Mouse (Mus musculus) liver, embryonic 11.5 days (tissue): Measurements from ENCODE around the gene Srrm1. TPM values are rescaled to one million over a fixed set of nuclear protein-coding genes. Genes with fewer than 3 reads are reported as not detected.

ENCODE experiments used
- ATAC-seq: fragments of 200-750 bp; cut with Nextera tagmentation; replicated peaks from 2 replicates; pipeline ENCODE4 v1.8.0; 2017; ENCODE audit warnings: moderate number of reproducible peaks, mild to moderate bottlenecking, moderate TSS enrichment, moderate library complexity; ENCODE audit not compliant: low FRiP score
- DNase-seq: peaks from one replicate; pipeline ENCODE4 v3.0.0-alpha.2; 2017; ENCODE audit warnings: low spot score
- H3K27ac ChIP-seq: fragments of 300-500 bp; sonication (generic); 2 replicates; pipeline ENCODE4 v1.5.1; 2014; ENCODE audit warnings: mild to moderate bottlenecking, low read depth, low read length, control low read depth
- H3K27me3 ChIP-seq: fragments of 300-500 bp; sonication (generic); replicated peaks from 2 replicates; pipeline ENCODE4 v1.6.1; 2014; ENCODE audit warnings: low read length, mixed read lengths; ENCODE audit not compliant: control insufficient read depth, insufficient read depth
- H3K36me3 ChIP-seq: fragments of 300-500 bp; sonication (generic); 2 replicates; pipeline ENCODE4 v1.6.1; 2014; ENCODE audit warnings: mild to moderate bottlenecking, low read length, moderate library complexity, mixed read lengths; ENCODE audit not compliant: control insufficient read depth, insufficient read depth
- H3K4me1 ChIP-seq: fragments of 300-500 bp; sonication (generic); replicated peaks from 2 replicates; pipeline ENCODE4 v1.6.1; 2014; ENCODE audit warnings: low read length, mixed read lengths; ENCODE audit not compliant: control insufficient read depth, insufficient read depth
- H3K4me2 ChIP-seq: fragments of 300-500 bp; sonication (generic); 2 replicates; pipeline ENCODE4 v1.6.1; 2014; ENCODE audit warnings: mild to moderate bottlenecking, control low read depth, moderate library complexity
- H3K4me3 ChIP-seq: fragments of 300-500 bp; sonication (generic); 2 replicates; pipeline ENCODE4 v1.5.1; 2014; ENCODE audit warnings: low read depth, low read length, control low read depth
- H3K9ac ChIP-seq: fragments of 300-500 bp; sonication (generic); 2 replicates; pipeline ENCODE4 v1.6.1; 2014; ENCODE audit warnings: low read depth, low read length, control low read depth
- H3K9me3 ChIP-seq: fragments of 300-500 bp; sonication (generic); 2 replicates; pipeline ENCODE4 v1.6.1; 2016; ENCODE audit warnings: low read length, inconsistent platforms, mixed read lengths; ENCODE audit not compliant: control insufficient read depth
- WGBS: fragments of 180-500 bp; shearing (Covaris S2); extraction: QIAGEN DNeasy Blood & Tissue Kit; methylation state at CpG from one replicate; pipeline ENCODE4 v1.1.7; 2014; 5-methylcytosine and 5-hydroxymethylcytosine counted together
- polyA plus RNA-seq: library from polyadenylated mRNA; unstranded; fragments of >200 nt; fragmentation: Nextera tagmentation; extraction: Ambion mirVana; gene quantifications from 2 replicates; pipeline ENCODE4 v1.2.1, GENCODE M21; 2014

Srrm1 gene
- polyA plus RNA-seq, 1 experiment from 2014 or later: 195 TPM

GRCm38 (mm10) chr4:135313761-135314241 lies 39.3 kb downstream of the Srrm1 start:
- ATAC-seq (peak; percentile 12; the same call in 1 of the 2 replicates), DNase-seq (no peak)
- Histone ChIP-seq H3K9ac (peak overlapping the region; percentile 64), H3K9me3 (no peaks in the 10 kb centered on the region), H3K27me3 (no peaks in the 10 kb centered on the region), H3K36me3 (peaks cover 22% of the 10 kb centered on the region), H3K4me2 (peak overlapping the region; percentile 67), H3K4me3 (peak overlapping the region; percentile 29), H3K27ac (peak overlapping the region; percentile 93), H3K4me1 (peaks cover 29% of the 10 kb centered on the region)
- WGBS: 45% methylated on average over 9 of the region's 9 CpGs

GRCm38 (mm10) chr4:135313111-135313691 lies 39.9 kb downstream of the Srrm1 start:
- peak overlapping the region; percentile 67 for H3K4me2 ChIP-seq
- 20% methylated on average over 17 of the region's 17 CpGs for WGBS
- H3K36me3 ChIP-seq: peaks cover 19% of the 10 kb centered on the region
- peak overlapping the region; percentile 29 for H3K4me3 ChIP-seq
- peak overlapping the region; percentile 64 for H3K9ac ChIP-seq
- peak; percentile 75 for ATAC-seq
- no peaks in the 10 kb centered on the region for H3K27me3 ChIP-seq
- peak overlapping the region; percentile 93 for H3K27ac ChIP-seq
- H3K4me1 ChIP-seq: peaks cover 29% of the 10 kb centered on the region
- peak; percentile 59 for DNase-seq
- H3K9me3 ChIP-seq: no peaks in the 10 kb centered on the region

GRCm38 (mm10) chr4:135312706-135313105 lies 40.4 kb downstream of the Srrm1 start:
- peak overlapping the region; percentile 21 for H3K4me3 ChIP-seq
- H3K9me3 ChIP-seq: no peaks in the 10 kb centered on the region
- H3K27me3 ChIP-seq: no peaks in the 10 kb centered on the region
- 32% methylated on average over 4 of the region's 4 CpGs for WGBS
- peaks cover 29% of the 10 kb centered on the region for H3K4me1 ChIP-seq
- ATAC-seq (peak; percentile 46; the same call in 1 of the 2 replicates), DNase-seq (no peak)
- peaks cover 19% of the 10 kb centered on the region for H3K36me3 ChIP-seq
- H3K27ac ChIP-seq: peak overlapping the region; percentile 93
- peak overlapping the region; percentile 64 for H3K9ac ChIP-seq
- H3K4me2 ChIP-seq: peak overlapping the region; percentile 67

- ATAC-seq: no peak
- WGBS: 84% methylated on average over 8 of the region's 8 CpGs
- Histone ChIP-seq H3K27me3 (no peaks in the 10 kb centered on the region), H3K4me1 (peaks cover 31% of the 10 kb centered on the region), H3K9ac (no peak overlapping the region), H3K9me3 (no peaks in the 10 kb centered on the region), H3K36me3 (peaks cover 6% of the 10 kb centered on the region), H3K4me2 (no peak overlapping the region), H3K4me3 (no peak overlapping the region), H3K27ac (no peak overlapping the region)
- DNase-seq: no peak
Measured at GRCm38 (mm10) chr4:135310371-135310770, 42.8 kb downstream of the Srrm1 start.

GRCm38 (mm10) chr4:135309726-135310125 lies 43.4 kb downstream of the Srrm1 start:
- WGBS: 58% methylated on average over 5 of the region's 5 CpGs

GRCm38 (mm10) chr4:135309112-135309659 lies 43.9 kb downstream of the Srrm1 start:
- whole genome bisulfite sequencing: 56% methylated on average over 9 of the region's 9 CpGs
- Histone ChIP-seq H3K9me3 (no peaks in the 10 kb centered on the region), H3K36me3 (no peaks in the 10 kb centered on the region), H3K9ac (no peak overlapping the region), H3K27me3 (no peaks in the 10 kb centered on the region), H3K27ac (no peak overlapping the region), H3K4me1 (peaks cover 24% of the 10 kb centered on the region), H3K4me2 (no peak overlapping the region), H3K4me3 (no peak overlapping the region)
- ATAC-seq (no peak), DNase-seq (no peak)

More at GRCm38 (mm10) chr4:135309726-135310125, 43.4 kb downstream of the Srrm1 start:
- ATAC-seq: no peak
- DNase-seq: no peak
- no peak overlapping the region for H3K4me2 ChIP-seq
- H3K9me3 ChIP-seq: no peaks in the 10 kb centered on the region
- H3K36me3 ChIP-seq: no peaks in the 10 kb centered on the region; the same call in 1 of the 2 replicates
- no peak overlapping the region for H3K4me3 ChIP-seq
- peaks cover 29% of the 10 kb centered on the region for H3K4me1 ChIP-seq
- no peak overlapping the region for H3K27ac ChIP-seq
- no peaks in the 10 kb centered on the region for H3K27me3 ChIP-seq
- no peak overlapping the region for H3K9ac ChIP-seq

GRCm38 (mm10) chr4:135306971-135307632 lies 46.0 kb downstream of the Srrm1 start:
- 53% methylated on average over 17 of the region's 17 CpGs for WGBS
- Histone ChIP-seq H3K27me3 (no peaks in the 10 kb centered on the region), H3K4me2 (peak overlapping the region; percentile 42), H3K9ac (no peak overlapping the region), H3K9me3 (no peaks in the 10 kb centered on the region), H3K4me1 (peaks cover 3% of the 10 kb centered on the region), H3K36me3 (no peaks in the 10 kb centered on the region), H3K27ac (peak overlapping the region; percentile 19; the same call in 1 of the 2 replicates), H3K4me3 (no peak overlapping the region)
- DNase-seq (no peak), ATAC-seq (peak; percentile 87)

- no peak for DNase-seq
- 55% methylated on average over 4 of the region's 4 CpGs for WGBS
- Histone ChIP-seq H3K36me3 (no peaks in the 10 kb centered on the region), H3K9me3 (no peaks in the 10 kb centered on the region), H3K4me3 (no peak overlapping the region), H3K4me2 (peak overlapping the region; percentile 42; the same call in 1 of the 2 replicates), H3K4me1 (peaks cover 2% of the 10 kb centered on the region), H3K27me3 (no peaks in the 10 kb centered on the region), H3K9ac (no peak overlapping the region), H3K27ac (no peak overlapping the region)
- no peak for ATAC-seq
Measured at GRCm38 (mm10) chr4:135306533-135306932, 46.6 kb downstream of the Srrm1 start.
